Mouse (Mus musculus) layer of hippocampus, adult 11-12 months (tissue): ENCODE measurements around the gene Vmn2r94.

Experiments
- DNase-seq: peaks from one replicate; pipeline ENCODE4 v3.0.0; 2022; ENCODE audit warnings: low spot score

The Vmn2r94 gene

GRCm38 (mm10) chr17:18277656-18278055 is at the start of gene Vmn2r94:
TSS of gene Vmn2r94 (minus strand) at chr17:18277756.
- DNase-seq = no peak

GRCm38 (mm10) chr17:18323031-18323430 is 45.5 kb upstream of the Vmn2r94 start:
- DNase-seq = no peak

- no peak for DNase-seq
Observed at GRCm38 (mm10) chr17:18297799-18298198, 20.2 kb upstream of the Vmn2r94 start, which contains the start of gene Vmn2r93. TSS of gene Vmn2r93 (plus strand) at chr17:18298099.

GRCm38 (mm10) chr17:18236931-18237330 is 40.6 kb downstream of the Vmn2r94 start:
- DNase-seq = no peak

GRCm38 (mm10) chr17:18231996-18232395 is 45.6 kb downstream of the Vmn2r94 start:
- no peak for DNase-seq

GRCm38 (mm10) chr17:18221300-18221699 is 56.3 kb downstream of the Vmn2r94 start:
- no peak for DNase-seq
